Mouse (Mus musculus) erythroblast, embryonic 14.5 days (primary cell): ENCODE results near the gene Dnajc5. TPM values are rescaled to one million over a fixed set of nuclear protein-coding genes. Genes with fewer than 3 reads are reported as not detected.

ENCODE experiments used
- H3K27me3 ChIP-seq: 2 replicates; pipeline ENCODE4 v1.6.1; 2012; ENCODE audit warnings: inconsistent platforms; ENCODE audit not compliant: control insufficient read depth
- H3K36me3 ChIP-seq: 2 replicates; pipeline ENCODE4 v1.6.1; 2012; ENCODE audit warnings: mild to moderate bottlenecking, inconsistent platforms; ENCODE audit not compliant: control insufficient read depth
- H3K4me1 ChIP-seq: 2 replicates; pipeline ENCODE4 v1.6.1; 2012; ENCODE audit warnings: inconsistent platforms; ENCODE audit not compliant: control insufficient read depth
- H3K4me3 ChIP-seq: replicated peaks from 2 replicates; pipeline ENCODE3; 2012; ENCODE audit warnings: moderate library complexity, mild to moderate bottlenecking, inconsistent platforms
- H3K9me3 ChIP-seq: 2 replicates; pipeline ENCODE4 v1.6.1; 2012; ENCODE audit warnings: low read length, inconsistent platforms, mixed read lengths; ENCODE audit not compliant: control insufficient read depth
- GATA1 ChIP-seq: IDR thresholded peaks from 2 replicates; pipeline ENCODE4 v1.6.1; 2012; ENCODE audit warnings: low read length, inconsistent platforms, mixed read lengths
- TAL1 ChIP-seq: IDR thresholded peaks from 3 replicates; pipeline ENCODE4 v1.6.1; 2012; ENCODE audit warnings: low read length, inconsistent platforms, mixed read lengths
- polyA plus RNA-seq: library from polyadenylated mRNA; stranded (reverse); fragments of >175 nt; gene quantifications from 2 replicates; pipeline ENCODE4 v1.2.3, GENCODE M21; 2012

Gene Dnajc5
- polyA plus RNA-seq, 1 experiment: 0.93 TPM

- TF ChIP-seq TAL1 (no peak), GATA1 (no peak)
- H3K36me3 ChIP-seq: peaks cover 57% of the 10 kb centered on the region
- H3K9me3 ChIP-seq: no peaks in the 10 kb centered on the region
- no peak overlapping the region for H3K4me3 ChIP-seq
- peaks cover 3% of the 10 kb centered on the region for H3K27me3 ChIP-seq
- H3K4me1 ChIP-seq: peaks cover 47% of the 10 kb centered on the region
Measured at GRCm38 (mm10) chr2:181589732-181590105, 69.4 kb downstream of the Dnajc5 start.

- peaks cover 51% of the 10 kb centered on the region for H3K36me3 ChIP-seq
- no peaks in the 10 kb centered on the region for H3K9me3 ChIP-seq
- H3K4me3 ChIP-seq: no peak overlapping the region
- peaks cover 3% of the 10 kb centered on the region for H3K27me3 ChIP-seq
- TF ChIP-seq GATA1 (no peak), TAL1 (no peak)
- peaks cover 45% of the 10 kb centered on the region for H3K4me1 ChIP-seq
Measured at GRCm38 (mm10) chr2:181590471-181590870, 70.2 kb downstream of the Dnajc5 start.

DNA sequence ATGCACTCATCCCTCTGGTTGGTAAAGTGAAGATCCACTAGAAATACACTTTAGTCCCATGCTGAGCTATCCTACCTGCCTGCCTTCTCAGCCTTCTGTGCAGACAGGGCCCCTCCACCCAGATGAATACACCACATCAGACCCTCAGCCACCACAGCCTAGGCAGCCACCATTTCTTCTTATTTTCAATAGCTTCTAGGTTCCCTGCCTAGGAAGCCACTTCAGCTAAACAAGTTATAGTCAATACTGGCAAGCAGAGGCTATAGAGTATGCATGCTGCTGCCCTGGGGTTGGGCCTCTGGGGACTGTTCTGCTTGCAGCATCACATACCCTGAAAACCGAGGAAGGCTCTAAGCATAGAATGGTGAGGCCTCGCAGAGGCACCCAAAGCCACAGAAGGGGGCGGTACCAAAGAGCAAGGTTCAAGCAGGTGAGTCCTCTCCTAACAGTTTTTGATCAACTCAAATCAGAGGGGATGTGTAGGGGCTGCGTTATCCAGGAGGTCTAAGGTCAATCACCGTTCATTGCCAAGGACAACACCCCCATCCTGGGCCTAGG, 71.3 kb downstream of the Dnajc5 start, which contains the start of gene Prpf6:
Gene Prpf6 (plus strand): TSS at position 341 of the 558 bp plus-strand sequence.
- Histone ChIP-seq H3K4me3 (peak within 1 kb of the TSS; percentile 81), H3K9me3 (no peaks in the 10 kb centered on the region), H3K27me3 (peaks cover 5% of the 10 kb centered on the region), H3K36me3 (peaks cover 40% of the 10 kb centered on the region), H3K4me1 (peaks cover 45% of the 10 kb centered on the region)
- no peak for TF ChIP-seq TAL1
- no peak for TF ChIP-seq GATA1

DNA sequence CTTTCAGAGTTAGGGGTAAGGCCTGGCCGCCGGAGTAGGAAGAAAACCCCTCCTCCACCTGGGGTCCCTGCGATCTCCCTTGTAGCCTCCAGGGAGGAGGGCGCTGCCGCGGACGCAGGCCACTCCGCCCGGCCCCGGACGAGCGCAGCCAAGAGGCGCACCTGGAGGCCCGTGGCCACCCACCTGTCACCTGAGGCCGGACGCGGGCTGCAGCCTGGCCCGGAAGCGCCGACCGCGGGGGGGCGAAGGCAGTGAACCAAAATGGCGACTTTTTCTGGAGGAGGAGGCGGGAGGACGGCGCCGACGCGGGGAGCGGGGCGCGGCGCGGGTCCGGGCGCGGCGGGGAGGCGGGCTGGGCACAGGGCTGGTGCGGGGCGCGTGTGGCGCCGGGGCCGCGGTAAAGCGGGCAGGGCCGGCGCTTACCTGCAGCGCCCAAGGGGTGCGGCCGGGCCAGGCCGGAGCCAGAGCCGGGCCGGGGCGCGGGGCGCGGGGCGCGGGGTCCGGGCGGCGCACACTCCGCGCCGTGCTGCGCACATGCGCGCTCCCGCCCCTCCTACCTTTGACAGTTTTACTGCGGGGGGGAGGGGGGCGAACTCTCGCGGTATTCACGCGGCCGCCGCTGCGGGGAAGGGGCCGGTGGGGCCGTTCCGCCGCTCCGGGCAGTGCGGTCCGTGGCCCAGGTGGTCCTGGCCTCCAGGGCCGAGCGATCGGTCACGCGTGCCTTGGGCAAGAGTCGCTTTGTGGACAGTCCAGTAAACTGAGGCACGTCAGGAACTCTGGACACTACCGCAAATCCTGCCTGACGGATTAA, 72.2 kb downstream of the Dnajc5 start, which contains the start of gene Zfp512b:
Gene Zfp512b (minus strand): TSS at position 573 of the 811 bp plus-strand sequence.
- H3K36me3 ChIP-seq: peaks cover 33% of the 10 kb centered on the region
- no peaks in the 10 kb centered on the region for H3K9me3 ChIP-seq
- H3K4me3 ChIP-seq: peak within 1 kb of the TSS; percentile 81
- H3K4me1 ChIP-seq: peaks cover 49% of the 10 kb centered on the region
- TF ChIP-seq TAL1 (no peak), GATA1 (no peak)
- peaks cover 12% of the 10 kb centered on the region for H3K27me3 ChIP-seq

DNA sequence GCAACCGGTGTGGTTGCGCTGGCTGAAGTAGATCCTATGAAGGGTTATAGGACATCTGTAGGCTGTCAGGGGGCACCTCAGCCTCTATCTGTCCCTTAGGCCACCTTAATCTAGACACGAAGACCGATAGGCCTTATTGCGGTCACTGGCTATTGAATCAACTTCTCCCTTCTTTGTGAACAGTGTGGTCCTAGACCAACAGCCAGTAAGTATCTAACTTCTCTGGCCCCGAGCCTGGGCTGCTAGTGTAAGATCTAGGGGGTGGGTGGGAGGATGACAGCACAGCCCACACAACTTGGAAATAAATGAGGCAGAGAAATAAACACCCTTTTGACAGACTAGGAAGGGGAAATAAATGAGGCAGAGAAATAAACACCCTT, 72.7 kb downstream of the Dnajc5 start:
- Histone ChIP-seq H3K9me3 (no peaks in the 10 kb centered on the region), H3K36me3 (peaks cover 27% of the 10 kb centered on the region), H3K4me3 (peak overlapping the region; percentile 81), H3K27me3 (peaks cover 18% of the 10 kb centered on the region), H3K4me1 (peaks cover 54% of the 10 kb centered on the region)
- TF ChIP-seq TAL1 (no peak), GATA1 (no peak)

- H3K9me3 ChIP-seq: no peaks in the 10 kb centered on the region
- H3K4me3 ChIP-seq: no peak overlapping the region
- peaks cover 61% of the 10 kb centered on the region for H3K4me1 ChIP-seq
- H3K36me3 ChIP-seq: peaks cover 19% of the 10 kb centered on the region
- TF ChIP-seq GATA1 (no peak), TAL1 (no peak)
- H3K27me3 ChIP-seq: peaks cover 27% of the 10 kb centered on the region
Measured at GRCm38 (mm10) chr2:181593937-181594336, 73.7 kb downstream of the Dnajc5 start.

- no peak for TF ChIP-seq GATA1
- no peak for TF ChIP-seq TAL1
- H3K9me3 ChIP-seq: no peaks in the 10 kb centered on the region; the same call in 1 of the 2 replicates
- peaks cover 61% of the 10 kb centered on the region for H3K4me1 ChIP-seq
- H3K4me3 ChIP-seq: no peak overlapping the region
- H3K27me3 ChIP-seq: peaks cover 38% of the 10 kb centered on the region
- H3K36me3 ChIP-seq: peaks cover 7% of the 10 kb centered on the region
Measured at GRCm38 (mm10) chr2:181594946-181595696, 74.8 kb downstream of the Dnajc5 start.

DNA sequence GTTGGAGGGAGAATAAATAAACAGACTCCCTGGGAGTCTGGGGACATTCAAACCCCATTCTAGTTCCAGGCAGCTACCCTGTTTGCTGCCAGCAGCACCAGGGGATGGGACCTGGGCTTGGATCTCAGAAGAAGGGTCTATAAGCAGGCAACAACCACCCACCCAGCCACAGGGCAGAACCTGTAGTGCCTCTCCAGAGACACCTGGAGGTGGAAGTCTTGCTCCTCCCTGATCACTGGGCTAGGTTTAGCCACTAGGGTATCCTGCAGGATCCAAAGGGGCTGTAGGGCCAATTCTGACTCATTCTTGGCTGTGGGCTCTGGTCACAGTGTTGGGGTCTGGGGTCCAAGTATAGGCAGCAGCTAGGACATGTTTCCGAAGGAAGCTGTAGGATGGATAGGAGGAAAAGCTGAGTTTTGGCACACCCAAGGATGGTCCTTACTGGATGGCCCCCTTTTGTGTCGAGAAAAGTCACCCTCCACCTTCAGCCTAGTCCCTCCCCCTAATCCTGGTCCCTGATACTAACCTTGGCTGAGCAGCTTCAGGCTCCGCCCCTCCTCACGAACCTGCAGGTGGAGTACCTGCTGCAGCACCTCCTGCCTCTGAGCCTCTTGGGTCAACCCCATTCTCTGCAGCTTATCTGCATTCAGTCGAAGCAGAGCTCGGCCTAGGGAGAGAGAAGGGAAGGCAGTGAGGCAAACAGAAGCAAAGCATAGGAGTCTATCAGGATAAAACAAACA, 76.1 kb downstream of the Dnajc5 start:
- H3K27me3 ChIP-seq: peaks cover 40% of the 10 kb centered on the region
- H3K4me1 ChIP-seq: peaks cover 56% of the 10 kb centered on the region
- TF ChIP-seq TAL1 (no peak), GATA1 (no peak)
- H3K4me3 ChIP-seq: no peak overlapping the region
- H3K9me3 ChIP-seq: no peaks in the 10 kb centered on the region; the same call in 1 of the 2 replicates
- no peaks in the 10 kb centered on the region for H3K36me3 ChIP-seq
